Mouse (Mus musculus): ENCODE data around the gene Slc41a1.

GRCm38 (mm10) chr1:131828297-131829126, 1.2 kb downstream of the Slc41a1 start:
- TF ChIP-seq CTCF (IDR thresholded peaks at IDR 0.05; ENCODE audit: borderline replicate concordance, insufficient read depth, low read depth, low read length) (no peak), POLR2A (IDR thresholded peaks at IDR 0.05; ENCODE audit: borderline replicate concordance, insufficient read depth, low read length) (no peak)

Measured in cerebellum, adult 2 months (tissue).